Mouse (Mus musculus) lung, postnatal 25 days (tissue): ENCODE measurements around the gene Cxcl12.

Source experiments
- DNase-seq: peaks from one replicate; pipeline ENCODE4 v3.0.0; 2022; ENCODE audit warnings: low spot score

The Cxcl12 gene

DNA sequence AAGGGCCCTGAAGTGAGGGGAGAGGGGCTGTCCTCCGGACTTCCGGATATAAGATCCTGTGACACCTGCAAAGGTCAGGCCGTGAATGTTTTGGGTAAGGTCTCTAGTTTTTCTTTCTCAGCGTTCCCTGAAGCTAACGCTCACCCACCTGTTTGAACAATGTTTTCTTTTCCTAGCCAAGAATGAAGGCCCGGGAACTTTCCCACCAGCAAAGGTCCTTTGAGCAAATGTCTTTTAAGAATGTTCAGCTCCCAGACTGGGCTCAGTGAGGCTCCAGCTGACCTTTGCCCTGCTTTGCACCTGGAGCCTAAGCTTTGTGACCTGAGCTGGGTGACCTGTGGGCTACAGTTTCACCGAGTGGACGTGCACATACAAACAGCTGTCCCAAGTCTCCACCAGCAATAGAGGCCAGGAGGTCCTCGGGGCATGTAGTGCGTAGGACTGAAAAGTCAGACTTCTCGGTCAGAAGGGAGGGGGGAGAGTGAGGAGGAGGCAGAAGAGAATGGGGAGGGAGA, 52.6 kb downstream of the Cxcl12 start:
- DNase-seq, result no peak
